In genomic region chr12:53040634-53041033, GRCm38 (mm10) we compare ENCODE assay signal across 26 mouse cellular contexts.
"Had no signal": no experiment of that assay in that cellular context is flagged by ENCODE, and none has a peak within 500 bp of the region (broad histone marks: within the 10 kb centered on the region; RNA-seq: fewer than 3 reads in every experiment).

No protein-coding gene starts in this region.

- DNase-seq: gastrocnemius, adult 2 months; gastrocnemius, postnatal 10 days; gastrocnemius, postnatal 25 days; heart, adult 18-20 months; heart, postnatal 10 days; heart, postnatal 4 days; kidney, adult 11 months; kidney, adult 2 months; kidney, adult 9 months; kidney, postnatal 14 days; kidney, postnatal 36 days; layer of hippocampus, adult 9-11 months; layer of hippocampus, postnatal 36 days had no signal

- H3K9me3 ChIP-seq: heart, embryonic 10.5 days; heart, embryonic 12.5 days; hindbrain, embryonic 10.5 days; hindbrain, embryonic 12.5 days; kidney, embryonic 15.5 days; limb, embryonic 13.5 days; limb, embryonic 15.5 days; liver, embryonic 12.5 days had no signal

- H3K4me2 ChIP-seq: heart, embryonic 12.5 days; hindbrain, embryonic 12.5 days; hindbrain, embryonic 14.5 days; kidney, embryonic 15.5 days; limb, embryonic 13.5 days; limb, embryonic 15.5 days; liver, embryonic 12.5 days had no signal

- H3K36me3 ChIP-seq: heart, embryonic 10.5 days; heart, embryonic 12.5 days; hindbrain, embryonic 10.5 days; hindbrain, embryonic 12.5 days; kidney, embryonic 15.5 days; limb, embryonic 13.5 days; limb, embryonic 15.5 days; liver, embryonic 12.5 days had no signal

- H3K9ac ChIP-seq: heart, embryonic 12.5 days; hindbrain, embryonic 12.5 days; hindbrain, embryonic 14.5 days; kidney, embryonic 15.5 days; limb, embryonic 13.5 days; limb, embryonic 15.5 days; liver, embryonic 12.5 days; liver, embryonic 14.5 days had no signal

- H3K27ac ChIP-seq: gastrocnemius, adult 2 months; heart, embryonic 10.5 days; hindbrain, embryonic 10.5 days; hindbrain, embryonic 12.5 days; hindbrain, embryonic 14.5 days; hindbrain, postnatal 0 days; kidney, embryonic 15.5 days; kidney, postnatal 0 days; limb, embryonic 13.5 days; limb, embryonic 15.5 days; liver, embryonic 12.5 days; liver, embryonic 14.5 days had no signal

- H3K4me3 ChIP-seq: gastrocnemius, adult 2 months; heart, embryonic 10.5 days; heart, embryonic 12.5 days; hindbrain, embryonic 10.5 days; hindbrain, embryonic 12.5 days; kidney, embryonic 15.5 days; limb, embryonic 13.5 days; limb, embryonic 15.5 days; liver, embryonic 12.5 days had no signal

- H3K4me1 ChIP-seq: heart, embryonic 10.5 days; heart, embryonic 12.5 days; hindbrain, embryonic 12.5 days; limb, embryonic 13.5 days; limb, embryonic 15.5 days; liver, embryonic 12.5 days had no signal

- ATAC-seq: hindbrain, postnatal 0 days; intestine, embryonic 16.5 days; liver, embryonic 12.5 days had no signal

- H3K27me3 ChIP-seq: heart, embryonic 12.5 days; hindbrain, embryonic 12.5 days; limb, embryonic 13.5 days; limb, embryonic 15.5 days; liver, embryonic 12.5 days had no signal
